Comparison of ENCODE assay signal across 12 mouse cellular contexts in the genomic region with DNA sequence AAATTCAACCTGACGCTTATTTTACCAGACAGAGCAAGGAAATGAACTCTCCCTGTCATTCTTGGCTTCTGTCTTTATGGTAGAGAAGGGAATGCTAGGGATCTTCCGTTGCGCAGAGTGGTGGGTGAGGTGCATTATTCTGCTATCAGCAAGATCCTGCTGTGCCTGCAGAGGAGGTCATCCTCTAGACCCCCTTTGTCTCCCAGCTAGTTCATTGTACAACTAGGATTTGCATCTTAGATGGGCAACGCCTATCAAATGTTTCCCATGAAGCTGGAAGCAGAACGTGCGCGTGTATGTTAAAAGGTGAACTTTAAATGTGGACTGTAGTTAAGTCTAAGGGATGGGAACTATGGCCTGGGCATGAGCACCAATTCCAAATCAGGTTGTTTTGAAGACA. TPM values are rescaled to one million over a fixed set of nuclear protein-coding genes. Genes with fewer than 3 reads are reported as not detected.
DNase-seq lines count a peak whose midpoint lies in the region; ATAC-seq and TF ChIP-seq lines count a peak whose summit lies in the region.
"Had no signal": no experiment of that assay in that cellular context is flagged by ENCODE, and none has a peak within 500 bp of the region (broad histone marks: within the 10 kb centered on the region; RNA-seq: fewer than 3 reads in every experiment).

No protein-coding gene starts in this region.

- DNase-seq in lung, embryonic 14.5 days: no peak
- no peak for DNase-seq in lung, adult 2 months
- no peak for DNase-seq in cerebellum, adult 9-11 months
- DNase-seq in embryo, embryonic 11 days: no peak
- DNase-seq: layer of hippocampus, postnatal 36 days; right cerebral cortex, postnatal 4 days had no signal

- no peak overlapping the region; the same call in 1 of the 2 replicates for H3K27ac ChIP-seq in forebrain, embryonic 12.5 days
- no peak overlapping the region for H3K27ac ChIP-seq in forebrain, embryonic 16.5 days (ENCODE audit: low read length)
- H3K27ac ChIP-seq in lung, embryonic 14.5 days (ENCODE audit: low read depth): no peak overlapping the region
- no peak overlapping the region for H3K27ac ChIP-seq in intestine, postnatal 0 days (ENCODE audit: low read depth, low read length)
- 0 out of 2 replicates have a peak overlapping the region, but pooled peaks have one; percentile 73 for H3K27ac ChIP-seq in stomach, embryonic 16.5 days (ENCODE audit: low read length)

- no peaks in the 10 kb centered on the region for H3K9me3 ChIP-seq in forebrain, embryonic 12.5 days
- no peaks in the 10 kb centered on the region for H3K9me3 ChIP-seq in forebrain, embryonic 16.5 days (ENCODE audit: control insufficient read depth, low read length)
- H3K9me3 ChIP-seq in lung, embryonic 14.5 days (ENCODE audit: low read depth, low read length): no peaks in the 10 kb centered on the region
- no peaks in the 10 kb centered on the region for H3K9me3 ChIP-seq in intestine, postnatal 0 days (ENCODE audit: control insufficient read depth)
- H3K9me3 ChIP-seq in stomach, embryonic 16.5 days (replicated peaks; ENCODE audit: control insufficient read depth, low read length): no peaks in the 10 kb centered on the region
- H3K9me3 ChIP-seq: kidney, embryonic 15.5 days had no signal

- no peak for ATAC-seq in forebrain, embryonic 12.5 days (ENCODE audit: low FRiP score)
- no peak for ATAC-seq in forebrain, embryonic 16.5 days
- no peak for ATAC-seq in lung, embryonic 14.5 days (ENCODE audit: insufficient read depth)
- no peak for ATAC-seq in intestine, postnatal 0 days
- no peak for ATAC-seq in stomach, embryonic 16.5 days (ENCODE audit: insufficient read depth, low FRiP score)

- 50% methylated on average over 7 of the region's 7 CpGs for WGBS in forebrain, embryonic 12.5 days
- WGBS in forebrain, embryonic 16.5 days: 68% methylated on average over 7 of the region's 7 CpGs
- 78% methylated on average over 7 of the region's 7 CpGs for whole genome bisulfite sequencing in lung, embryonic 14.5 days
- WGBS in lung, adult 2 months: 76% methylated on average over 7 of the region's 7 CpGs
- 81% methylated on average over 7 of the region's 7 CpGs for WGBS in intestine, postnatal 0 days
- whole genome bisulfite sequencing in stomach, embryonic 16.5 days: 80% methylated on average over 7 of the region's 7 CpGs

- peak overlapping the region; percentile 89 for H3K4me2 ChIP-seq in forebrain, embryonic 12.5 days
- no peak overlapping the region for H3K4me2 ChIP-seq in forebrain, embryonic 16.5 days (ENCODE audit: low read length)
- H3K4me2 ChIP-seq in lung, embryonic 14.5 days: peak overlapping the region; percentile 78
- H3K4me2 ChIP-seq in intestine, postnatal 0 days (replicated peaks; ENCODE audit: low read depth): peak overlapping the region; percentile 13; the same call in 1 of the 2 replicates
- H3K4me2 ChIP-seq in stomach, embryonic 16.5 days (ENCODE audit: low read depth, low read length): no peak overlapping the region

- no peaks in the 10 kb centered on the region for H3K27me3 ChIP-seq in forebrain, embryonic 12.5 days
- H3K27me3 ChIP-seq in forebrain, embryonic 16.5 days (replicated peaks; ENCODE audit: control insufficient read depth, insufficient read depth, low read length): no peaks in the 10 kb centered on the region
- no peaks in the 10 kb centered on the region for H3K27me3 ChIP-seq in lung, embryonic 14.5 days (ENCODE audit: insufficient read depth, low read length)
- H3K27me3 ChIP-seq in intestine, postnatal 0 days (replicated peaks; ENCODE audit: control insufficient read depth, insufficient read depth, low read length): peaks cover 9% of the 10 kb centered on the region; the same call in 1 of the 2 replicates
- 0 out of 2 replicates have a peak, but pooled peaks cover 3% of the 10 kb centered on the region for H3K27me3 ChIP-seq in stomach, embryonic 16.5 days (ENCODE audit: control insufficient read depth, insufficient read depth, low read length)

- no peak overlapping the region for H3K9ac ChIP-seq in forebrain, embryonic 12.5 days
- H3K9ac ChIP-seq in forebrain, embryonic 16.5 days (replicated peaks; ENCODE audit: low read depth, low read length): no peak overlapping the region
- H3K9ac ChIP-seq in lung, embryonic 14.5 days: no peak overlapping the region
- no peak overlapping the region for H3K9ac ChIP-seq in intestine, postnatal 0 days (ENCODE audit: low read depth, low read length)
- no peak overlapping the region for H3K9ac ChIP-seq in stomach, embryonic 16.5 days (ENCODE audit: low read length)

- H3K4me1 ChIP-seq in forebrain, embryonic 12.5 days: peaks cover 38% of the 10 kb centered on the region
- H3K4me1 ChIP-seq in forebrain, embryonic 16.5 days (replicated peaks; ENCODE audit: control insufficient read depth, insufficient read depth, low read length): peaks cover 10% of the 10 kb centered on the region
- peaks cover 6% of the 10 kb centered on the region; the same call in 1 of the 2 replicates for H3K4me1 ChIP-seq in lung, embryonic 14.5 days (ENCODE audit: insufficient read depth)
- no peaks in the 10 kb centered on the region for H3K4me1 ChIP-seq in lung, adult 2 months (ENCODE audit: control insufficient read depth, insufficient read depth, low read length)
- 0 out of 2 replicates have a peak, but pooled peaks cover 2% of the 10 kb centered on the region for H3K4me1 ChIP-seq in intestine, postnatal 0 days (replicated peaks; ENCODE audit: control insufficient read depth, insufficient read depth, low read length)
- H3K4me1 ChIP-seq in stomach, embryonic 16.5 days (ENCODE audit: control insufficient read depth, insufficient read depth, low read length): no peaks in the 10 kb centered on the region; the same call in none of the 2 replicates

- H3K4me3 ChIP-seq in forebrain, embryonic 12.5 days (replicated peaks): no peak overlapping the region
- H3K4me3 ChIP-seq in forebrain, embryonic 16.5 days (replicated peaks; ENCODE audit: low read length): no peak overlapping the region
- no peak overlapping the region for H3K4me3 ChIP-seq in lung, embryonic 14.5 days (ENCODE audit: low read depth, low read length)
- no peak overlapping the region for H3K4me3 ChIP-seq in lung, adult 2 months (replicated peaks; ENCODE audit: extremely low read depth, low read depth, low read length)
- no peak overlapping the region for H3K4me3 ChIP-seq in intestine, postnatal 0 days (ENCODE audit: low read depth, low read length)
- no peak overlapping the region for H3K4me3 ChIP-seq in stomach, embryonic 16.5 days (replicated peaks; ENCODE audit: low read length)

- TF ChIP-seq CTCF in lung, embryonic 14.5 days (IDR thresholded peaks at IDR 0.05; ENCODE audit: low read depth): no peak
- TF ChIP-seq CTCF in lung, adult 2 months (IDR thresholded peaks at IDR 0.05; ENCODE audit: insufficient read depth, low read length): no peak
- TF ChIP-seq CTCF in intestine, postnatal 0 days (IDR thresholded peaks at IDR 0.05; ENCODE audit: low read depth): no peak

- no peak for TF ChIP-seq POLR2A in lung, adult 2 months (IDR thresholded peaks at IDR 0.05; ENCODE audit: borderline replicate concordance, extremely low read depth, low read depth, low read length)

- 0 out of 2 replicates have a peak, but pooled peaks cover 5% of the 10 kb centered on the region for H3K36me3 ChIP-seq in forebrain, embryonic 12.5 days (replicated peaks)
- no peaks in the 10 kb centered on the region for H3K36me3 ChIP-seq in forebrain, embryonic 16.5 days (ENCODE audit: control insufficient read depth, insufficient read depth)
- no peaks in the 10 kb centered on the region for H3K36me3 ChIP-seq in lung, embryonic 14.5 days (ENCODE audit: insufficient read depth)
- no peaks in the 10 kb centered on the region for H3K36me3 ChIP-seq in intestine, postnatal 0 days (ENCODE audit: control insufficient read depth, insufficient read depth)
- H3K36me3 ChIP-seq in stomach, embryonic 16.5 days (ENCODE audit: control insufficient read depth, insufficient read depth, low read length): no peaks in the 10 kb centered on the region
- H3K36me3 ChIP-seq: G1E; kidney, embryonic 15.5 days had no signal

RNA-seq across cellular contexts. Expression of gene Ednrb, which starts 0.7 kb away (rescaled TPM):
- polyA plus RNA-seq in forebrain, embryonic 12.5 days (2016; fragmentation: Nextera tagmentation; extraction: Ambion mirVana): 67.9 and 76.1 TPM in 2 replicates
- polyA plus RNA-seq in forebrain, embryonic 16.5 days (2015; fragmentation: Nextera tagmentation; extraction: Ambion mirVana): 46.1 and 61.4 TPM in 2 replicates
- polyA plus RNA-seq in lung, embryonic 14.5 days (2014; fragmentation: Nextera tagmentation; extraction: Ambion mirVana): 136 and 144 TPM in 2 replicates
- 24.3 and 36.2 TPM in 2 replicates for polyA plus RNA-seq in lung, adult 2 months (2012; rRNA removed)
- 70.5 and 74.2 TPM in 2 replicates for polyA plus RNA-seq in intestine, postnatal 0 days (2015; fragmentation: Nextera tagmentation; extraction: Ambion mirVana)
- 109 and 112 TPM in 2 replicates for polyA plus RNA-seq in stomach, embryonic 16.5 days (2015; fragmentation: Nextera tagmentation; extraction: Ambion mirVana)
- polyA plus RNA-seq: G1E had no signal

Comparison
In these comparisons a context has a peak if more than half of its experiments do, and no peak if none do; other contexts are left out.
1. H3K4me2 ChIP-seq: peak in forebrain, embryonic 12.5 days (single experiment), lung, embryonic 14.5 days (single experiment) and intestine, postnatal 0 days (single experiment); none in forebrain, embryonic 16.5 days (single experiment) and stomach, embryonic 16.5 days (single experiment).